Mouse (Mus musculus) layer of hippocampus, postnatal 10 days (tissue): ENCODE measurements around the gene Scml2. TPM values are rescaled to one million over a fixed set of nuclear protein-coding genes. Genes with fewer than 3 reads are reported as not detected.
"Not testable (repeated sequence)": the region's sequence is repeated elsewhere in the genome, so short reads cannot be mapped to it uniquely, and the experiment has no call there.

Experiments used
- DNase-seq, 2 experiments: peaks; one replicate each; pipeline ENCODE4 v3.0.0; 2021; ENCODE audit warnings: low spot score in 2 of 2
- long read RNA-seq: library from polyadenylated mRNA; stranded (forward); transcript quantifications from one replicate; pipeline ENCODE4 v2.0.0, GENCODE M21; 2023
- total RNA-seq, 2 experiments: library from RNA; stranded (reverse); gene quantifications; 2 replicates each; pipeline ENCODE4 v1.2.3; 2021

The Scml2 gene
- 1 to 10 TPM; 1.9 to 2.6 TPM for total RNA-seq
- long read RNA-seq, partial matches to known transcripts, result 0 of 1 reads
- long read RNA-seq, other reads (novel, unspliced or antisense), result 1 of 1 reads

- DNase-seq, result not testable (repeated sequence)
Observed at GRCm38 (mm10) chrX:161116893-161117292, at the start of gene Scml2. Gene Scml2, plus strand, starts transcription at chrX:161117193.

GRCm38 (mm10) chrX:161075576-161075975 is 41.4 kb upstream of the Scml2 start:
- peak in 1 of 2 experiments; percentile 4 for DNase-seq

- DNase-seq, result peak; percentile 27 to 59
Observed at GRCm38 (mm10) chrX:161162314-161163068, 45.5 kb downstream of the Scml2 start.

- no peak for DNase-seq
Observed at GRCm38 (mm10) chrX:161163069-161163416, 46.0 kb downstream of the Scml2 start.

GRCm38 (mm10) chrX:161287156-161287555 is 170.2 kb downstream of the Scml2 start, which contains the start of gene Gm15262:
Gene Gm15262, plus strand, starts transcription at chrX:161287456.
- DNase-seq, result not testable (repeated sequence)

Other genes starting within 250 kb of the Scml2 start
- 1 to 10 TPM in 1 of 2 experiments, under 1 TPM in 1; 0.85 to 1.4 TPM for gene Gja6, start 210.1 kb upstream of the Scml2 start, total RNA-seq
- gene Cdkl5, start 122.5 kb upstream of the Scml2 start, total RNA-seq, result 10 to 100 TPM; 93.4 to 95.9 TPM
- gene Gm15262, start 170.3 kb downstream of the Scml2 start, total RNA-seq, result not detected